Mouse (Mus musculus): ENCODE data around the gene Zbed3. TPM values are rescaled to one million over a fixed set of nuclear protein-coding genes. Genes with fewer than 3 reads are reported as not detected.

The Zbed3 gene
- total RNA-seq, 1 experiment from 2014 or later, result 6.5 TPM

Other genes starting within 250 kb of the Zbed3 start
- 1.4 to 5.0 TPM (median 2.8 TPM) in 3 replicates for gene Pde8b, start 73.3 kb upstream of the Zbed3 start, total RNA-seq (2017)
- 54.7 to 66.6 TPM (median 55.3 TPM) in 3 replicates for gene Aggf1, start 51.7 kb downstream of the Zbed3 start, total RNA-seq (2017)
- not detected in 3 replicates for gene Crhbp, start 121.3 kb downstream of the Zbed3 start, total RNA-seq (2017)
- not detected in 3 replicates for gene S100z, start 155.1 kb downstream of the Zbed3 start, total RNA-seq (2017)
- 1.4 to 5.0 TPM (median 1.9 TPM) in 3 replicates for gene F2rl1, start 201.6 kb downstream of the Zbed3 start, total RNA-seq (2017)

Measured in monocyte, adult 5-6 weeks (primary cell).